Mouse (Mus musculus): ENCODE data around the gene Trp53i11. TPM values are rescaled to one million over a fixed set of nuclear protein-coding genes. Genes with fewer than 3 reads are reported as not detected.
A peak's percentile ranks its signal among the peaks of the same experiment; 100 is the strongest.

Trp53i11 gene
- polyA plus RNA-seq, 1 experiment from 2014 or later, result 106 TPM

DNA sequence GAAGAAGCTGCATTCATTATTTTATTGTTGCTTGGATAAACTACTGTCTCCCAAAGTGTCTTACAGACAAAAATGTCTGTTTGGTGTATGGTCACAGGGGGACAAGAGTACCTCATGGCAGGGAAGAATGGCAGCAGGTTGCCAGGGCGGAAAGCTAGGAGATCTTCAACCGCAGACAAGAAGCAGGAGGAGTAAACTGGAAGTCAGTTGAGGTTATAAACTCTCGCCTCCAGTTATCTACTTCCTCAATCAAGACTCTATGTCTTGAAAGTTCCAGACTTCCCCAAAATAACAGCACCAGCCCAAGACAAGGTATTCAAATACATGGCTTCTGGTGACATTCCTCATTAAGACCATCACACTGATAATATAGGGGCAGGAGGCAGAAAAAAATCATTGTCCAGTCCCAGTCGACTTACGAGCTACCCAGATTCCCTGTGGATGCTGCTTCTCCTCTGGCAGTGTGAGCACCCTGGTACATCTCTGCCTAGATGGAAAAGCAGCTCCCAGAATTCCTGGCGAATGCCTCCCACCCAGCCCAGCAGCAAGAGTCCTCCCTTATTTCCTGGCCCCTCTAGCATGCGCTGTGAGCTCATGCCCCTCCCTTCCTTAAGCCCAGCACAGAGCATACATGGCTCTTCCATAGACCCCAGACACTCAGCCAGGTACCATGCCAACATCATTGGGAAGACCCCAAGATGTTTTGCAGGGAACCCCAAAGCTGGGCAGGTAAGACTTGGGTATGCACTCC lies 25.3 kb upstream of the Trp53i11 start:
- Histone ChIP-seq H3K36me3 (replicated peaks) (no peaks in the 10 kb centered on the region), H3K27me3 (no peaks in the 10 kb centered on the region), H3K4me1 (peaks cover 16% of the 10 kb centered on the region), H3K9me3 (no peaks in the 10 kb centered on the region), H3K4me2 (no peak overlapping the region), H3K9ac (no peak overlapping the region), H3K4me3 (replicated peaks) (no peak overlapping the region), H3K27ac (no peak overlapping the region)
- no peak for ATAC-seq (ENCODE audit: low FRiP score)
- WGBS, result 85% methylated on average over 7 of the region's 7 CpGs

GRCm38 (mm10) chr2:93162791-93163190 lies 24.6 kb upstream of the Trp53i11 start:
- Histone ChIP-seq H3K27me3 (no peaks in the 10 kb centered on the region), H3K27ac (no peak overlapping the region), H3K4me3 (replicated peaks) (no peak overlapping the region), H3K4me1 (peaks cover 16% of the 10 kb centered on the region), H3K9me3 (no peaks in the 10 kb centered on the region), H3K4me2 (no peak overlapping the region), H3K36me3 (replicated peaks) (no peaks in the 10 kb centered on the region), H3K9ac (no peak overlapping the region)
- 96% methylated on average over 4 of the region's 4 CpGs for WGBS
- ATAC-seq (ENCODE audit: low FRiP score), result no peak

DNA sequence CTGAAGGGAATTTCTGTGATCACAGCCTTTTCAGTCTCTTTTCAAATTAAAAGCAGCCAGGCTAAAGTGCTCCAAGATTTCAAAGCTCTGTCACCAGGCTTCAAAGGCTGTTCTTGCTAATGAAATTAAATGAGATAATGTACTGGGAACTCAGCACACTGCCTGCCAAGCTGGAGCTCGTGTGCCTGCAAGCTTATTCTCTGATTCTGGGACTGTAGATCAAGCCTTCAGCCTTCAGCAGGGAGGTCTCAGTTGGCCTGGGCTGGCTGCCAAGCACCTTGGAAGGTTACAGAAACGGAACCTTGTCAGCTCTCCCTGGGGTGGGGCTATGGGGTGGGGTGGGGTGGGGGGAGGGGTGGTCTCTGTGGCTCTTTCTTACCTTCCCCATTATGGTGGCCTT lies 24.0 kb upstream of the Trp53i11 start:
- WGBS, result 23% methylated on average over 2 of the region's 2 CpGs
- no peak for ATAC-seq (ENCODE audit: low FRiP score)

GRCm38 (mm10) chr2:93163750-93164335 lies 23.5 kb upstream of the Trp53i11 start:
- no peaks in the 10 kb centered on the region for H3K9me3 ChIP-seq
- H3K4me3 ChIP-seq (replicated peaks), result no peak overlapping the region
- H3K27me3 ChIP-seq, result no peaks in the 10 kb centered on the region
- no peak for ATAC-seq (ENCODE audit: low FRiP score)
- H3K4me2 ChIP-seq, result no peak overlapping the region
- peaks cover 16% of the 10 kb centered on the region for H3K4me1 ChIP-seq
- 94% methylated on average over 6 of the region's 6 CpGs for WGBS
- no peaks in the 10 kb centered on the region for H3K36me3 ChIP-seq (replicated peaks)
- no peak overlapping the region for H3K9ac ChIP-seq
- H3K27ac ChIP-seq, result no peak overlapping the region

More for the DNA sequence above, 24.0 kb upstream of the Trp53i11 start:
- no peaks in the 10 kb centered on the region for H3K36me3 ChIP-seq (replicated peaks)
- no peaks in the 10 kb centered on the region for H3K9me3 ChIP-seq
- no peak overlapping the region for H3K9ac ChIP-seq
- peaks cover 16% of the 10 kb centered on the region for H3K4me1 ChIP-seq
- H3K27ac ChIP-seq, result no peak overlapping the region
- H3K4me2 ChIP-seq, result no peak overlapping the region
- no peaks in the 10 kb centered on the region for H3K27me3 ChIP-seq
- H3K4me3 ChIP-seq (replicated peaks), result no peak overlapping the region

DNA sequence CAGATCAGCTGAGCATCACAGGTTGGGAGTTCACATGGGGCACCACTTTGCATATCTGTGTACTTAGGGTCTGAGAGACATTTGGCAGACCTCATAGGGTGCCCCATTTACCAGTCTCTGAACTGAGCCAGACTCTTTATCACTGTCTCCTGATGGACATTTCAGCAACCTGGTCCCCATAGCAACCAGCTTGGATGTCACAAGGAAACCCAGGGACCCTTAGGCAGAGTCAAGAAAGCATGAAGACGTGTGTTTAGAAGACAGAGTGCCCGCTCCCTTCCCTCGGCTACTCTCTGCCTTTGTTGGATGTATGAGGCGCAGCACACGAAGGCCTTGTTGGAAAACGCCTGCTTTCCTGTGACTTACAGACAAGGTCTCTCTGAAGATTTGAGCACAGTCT lies 21.1 kb upstream of the Trp53i11 start:
- no peak overlapping the region for H3K4me2 ChIP-seq
- H3K9ac ChIP-seq, result no peak overlapping the region
- H3K9me3 ChIP-seq, result no peaks in the 10 kb centered on the region
- no peaks in the 10 kb centered on the region for H3K36me3 ChIP-seq (replicated peaks)
- no peaks in the 10 kb centered on the region; the same call in 1 of the 2 replicates for H3K27me3 ChIP-seq
- H3K4me3 ChIP-seq (replicated peaks), result no peak overlapping the region
- 83% methylated on average over 6 of the region's 6 CpGs for WGBS
- no peak for ATAC-seq (ENCODE audit: low FRiP score)
- H3K27ac ChIP-seq, result no peak overlapping the region
- peaks cover 18% of the 10 kb centered on the region for H3K4me1 ChIP-seq

DNA sequence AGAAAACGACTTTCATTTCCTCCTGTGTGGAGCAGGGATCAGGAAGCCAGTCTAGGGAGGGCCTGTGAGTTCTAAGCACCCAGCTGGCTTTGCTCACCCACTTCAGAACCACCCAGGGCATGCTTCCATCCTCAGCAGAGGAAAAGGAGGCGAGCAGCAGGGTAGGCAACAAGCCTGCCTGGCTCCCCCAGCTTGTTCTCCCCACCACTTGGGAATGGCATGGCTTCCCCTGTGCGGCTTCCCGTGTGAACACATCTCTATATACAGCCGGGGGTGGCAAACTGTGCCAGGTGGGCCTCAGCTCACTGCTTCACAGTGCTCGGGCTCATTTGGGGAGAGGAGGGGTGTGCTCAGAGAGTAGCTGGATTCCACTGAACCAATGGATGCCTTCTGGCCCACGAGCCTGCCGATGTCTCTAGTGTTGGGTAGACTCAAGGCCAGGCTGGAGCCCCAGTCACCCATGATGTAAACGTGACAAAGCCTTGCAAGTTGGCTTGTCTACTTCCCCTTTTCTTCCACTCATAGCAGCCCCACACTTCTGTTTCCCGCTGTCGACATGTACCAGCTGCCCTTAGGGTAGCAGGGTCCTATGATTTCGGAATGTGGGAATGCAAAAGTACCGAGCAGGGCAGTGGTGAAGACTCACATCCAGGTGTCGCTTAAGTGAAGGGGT lies 20.5 kb upstream of the Trp53i11 start:
- Histone ChIP-seq H3K4me2 (no peak overlapping the region), H3K4me3 (replicated peaks) (no peak overlapping the region), H3K27ac (no peak overlapping the region), H3K36me3 (replicated peaks) (no peaks in the 10 kb centered on the region), H3K9me3 (no peaks in the 10 kb centered on the region), H3K9ac (no peak overlapping the region), H3K4me1 (peaks cover 23% of the 10 kb centered on the region), H3K27me3 (no peaks in the 10 kb centered on the region; the same call in 1 of the 2 replicates)
- 83% methylated on average over 14 of the region's 14 CpGs for WGBS
- ATAC-seq (ENCODE audit: low FRiP score), result no peak

DNA sequence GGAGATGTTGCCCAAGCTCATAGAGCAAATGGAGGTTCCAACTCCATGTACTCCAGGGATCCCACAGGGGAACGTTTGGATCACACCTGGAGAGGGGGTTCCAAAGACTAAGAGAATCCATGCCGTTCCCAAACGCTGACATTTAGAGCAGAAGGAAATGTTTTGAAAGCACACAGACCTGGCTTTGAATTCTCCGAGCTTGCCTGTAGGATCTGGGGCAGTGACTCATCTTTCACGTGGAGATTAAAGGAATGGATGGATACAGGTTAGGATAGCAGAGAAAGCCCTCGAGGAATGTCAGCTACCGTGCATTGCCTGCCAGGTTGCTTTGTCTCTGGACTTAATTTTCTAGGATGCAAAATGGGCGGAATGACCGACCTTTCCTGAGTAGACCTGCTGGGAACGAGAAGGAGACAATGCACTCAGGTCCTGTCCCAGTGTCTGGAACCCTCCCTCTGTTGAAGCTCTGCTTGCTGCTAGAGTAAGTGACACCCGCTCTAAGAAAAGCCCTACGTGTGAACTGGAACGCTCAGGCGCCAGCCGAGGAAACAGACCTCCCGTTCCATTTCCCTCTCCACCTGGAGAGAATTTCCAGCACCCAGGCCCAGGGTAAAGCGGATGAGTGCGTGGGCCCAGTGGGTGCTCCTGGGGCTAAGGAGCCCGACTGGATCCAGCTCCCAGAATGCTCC lies 17.0 kb upstream of the Trp53i11 start:
- Histone ChIP-seq H3K4me2 (no peak overlapping the region), H3K4me1 (peaks cover 47% of the 10 kb centered on the region), H3K9me3 (no peaks in the 10 kb centered on the region), H3K36me3 (replicated peaks) (no peaks in the 10 kb centered on the region), H3K27ac (0 out of 2 replicates have a peak overlapping the region, but pooled peaks have one; percentile 20), H3K27me3 (peaks cover 12% of the 10 kb centered on the region; the same call in 1 of the 2 replicates), H3K4me3 (replicated peaks) (no peak overlapping the region), H3K9ac (no peak overlapping the region)
- no peak for ATAC-seq (ENCODE audit: low FRiP score)
- WGBS, result 77% methylated on average over 19 of the region's 19 CpGs

DNA sequence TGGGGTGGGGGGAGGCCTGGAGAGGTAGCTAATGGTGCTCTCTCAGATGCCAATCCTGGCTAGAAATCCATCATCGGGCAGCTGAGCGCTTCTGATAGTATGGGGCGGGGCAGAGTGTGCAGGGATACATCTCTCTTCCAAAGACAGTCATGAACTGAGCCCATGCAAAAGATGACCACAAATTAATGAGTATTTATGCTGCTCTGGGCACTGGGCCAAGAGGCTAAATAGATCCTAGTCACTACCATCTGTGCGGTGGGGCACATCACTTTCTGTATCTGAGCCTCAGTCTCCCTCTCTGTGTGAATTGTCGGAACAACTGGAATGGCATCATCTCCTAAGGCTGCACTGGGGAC lies 16.5 kb upstream of the Trp53i11 start:
- no peak overlapping the region for H3K4me3 ChIP-seq (replicated peaks)
- 87% methylated on average over 5 of the region's 5 CpGs for WGBS
- H3K36me3 ChIP-seq (replicated peaks), result no peaks in the 10 kb centered on the region
- no peak overlapping the region for H3K4me2 ChIP-seq
- peaks cover 52% of the 10 kb centered on the region for H3K4me1 ChIP-seq
- H3K27me3 ChIP-seq, result peaks cover 13% of the 10 kb centered on the region; the same call in 1 of the 2 replicates
- H3K9ac ChIP-seq, result no peak overlapping the region
- H3K27ac ChIP-seq, result 0 out of 2 replicates have a peak overlapping the region, but pooled peaks have one; percentile 20
- no peaks in the 10 kb centered on the region for H3K9me3 ChIP-seq
- ATAC-seq (ENCODE audit: low FRiP score), result no peak; the same call in 1 of the 2 replicates

DNA sequence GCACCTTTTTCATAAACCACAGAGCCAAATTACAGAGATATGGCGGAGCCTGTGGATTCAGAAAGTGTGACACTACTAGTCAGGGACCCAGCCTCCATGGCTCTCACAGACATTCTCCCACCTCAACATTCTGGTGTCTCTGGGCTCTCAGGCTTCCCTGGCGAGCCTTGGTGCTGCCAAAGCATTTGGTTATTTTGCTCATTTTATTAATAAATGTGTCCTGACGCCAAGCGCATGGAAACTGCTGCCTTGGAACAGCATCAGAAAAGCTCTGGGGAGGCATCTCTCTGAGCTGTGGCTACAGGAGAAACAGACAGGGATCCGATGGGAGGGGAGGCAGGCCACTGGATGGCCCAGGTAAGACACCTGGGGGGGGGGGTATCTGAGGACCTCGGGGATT lies 15.4 kb upstream of the Trp53i11 start:
- H3K36me3 ChIP-seq (replicated peaks), result no peaks in the 10 kb centered on the region
- WGBS, result 85% methylated on average over 6 of the region's 6 CpGs
- no peak overlapping the region for H3K9ac ChIP-seq
- H3K4me1 ChIP-seq, result peaks cover 59% of the 10 kb centered on the region
- no peak for ATAC-seq (ENCODE audit: low FRiP score)
- H3K4me2 ChIP-seq, result no peak overlapping the region
- no peak overlapping the region for H3K4me3 ChIP-seq (replicated peaks)
- peaks cover 16% of the 10 kb centered on the region; the same call in 1 of the 2 replicates for H3K27me3 ChIP-seq
- H3K27ac ChIP-seq, result no peak overlapping the region
- no peaks in the 10 kb centered on the region for H3K9me3 ChIP-seq

GRCm38 (mm10) chr2:93172460-93172859 lies 14.9 kb upstream of the Trp53i11 start:
- Histone ChIP-seq H3K9ac (no peak overlapping the region), H3K27me3 (peaks cover 17% of the 10 kb centered on the region; the same call in 1 of the 2 replicates), H3K36me3 (replicated peaks) (no peaks in the 10 kb centered on the region), H3K9me3 (no peaks in the 10 kb centered on the region), H3K4me1 (peaks cover 65% of the 10 kb centered on the region), H3K27ac (no peak overlapping the region), H3K4me2 (no peak overlapping the region), H3K4me3 (replicated peaks) (no peak overlapping the region)
- no peak for ATAC-seq (ENCODE audit: low FRiP score)
- 69% methylated on average over 5 of the region's 5 CpGs for WGBS

GRCm38 (mm10) chr2:93174159-93174558 lies 13.2 kb upstream of the Trp53i11 start:
- H3K4me3 ChIP-seq (replicated peaks), result no peak overlapping the region
- H3K36me3 ChIP-seq (replicated peaks), result no peaks in the 10 kb centered on the region
- H3K27ac ChIP-seq, result peak overlapping the region; percentile 91
- no peak overlapping the region for H3K9ac ChIP-seq
- peak; percentile 25; the same call in 1 of the 2 replicates for ATAC-seq (ENCODE audit: low FRiP score)
- H3K4me2 ChIP-seq, result 0 out of 2 replicates have a peak overlapping the region, but pooled peaks have one; percentile 6
- WGBS, result 4% methylated on average over 5 of the region's 5 CpGs
- no peaks in the 10 kb centered on the region for H3K9me3 ChIP-seq
- H3K27me3 ChIP-seq, result peaks cover 33% of the 10 kb centered on the region
- peaks cover 79% of the 10 kb centered on the region for H3K4me1 ChIP-seq

- H3K4me1 ChIP-seq, result peaks cover 90% of the 10 kb centered on the region
- peak overlapping the region; percentile 91 for H3K27ac ChIP-seq
- WGBS, result 26% methylated on average over 5 of the region's 5 CpGs
- no peak overlapping the region for H3K9ac ChIP-seq
- no peak for ATAC-seq (ENCODE audit: low FRiP score)
- no peaks in the 10 kb centered on the region for H3K9me3 ChIP-seq
- no peaks in the 10 kb centered on the region for H3K36me3 ChIP-seq (replicated peaks)
- H3K4me2 ChIP-seq, result no peak overlapping the region
- peaks cover 45% of the 10 kb centered on the region for H3K27me3 ChIP-seq
- no peak overlapping the region for H3K4me3 ChIP-seq (replicated peaks)
Measured at GRCm38 (mm10) chr2:93175278-93175677, 12.1 kb upstream of the Trp53i11 start.

Data from forebrain, embryonic 12.5 days (tissue).